Mouse (Mus musculus) 416B (cell line): Measurements from ENCODE around the gene Nnat.
"Not testable (repeated sequence)": the region's sequence is repeated elsewhere in the genome, so short reads cannot be mapped to it uniquely, and the experiment has no call there.

Experiments
- DNase-seq: peaks from one replicate; pipeline ENCODE4 v3.0.0; 2011; ENCODE audit warnings: low read depth

Nnat gene

DNA sequence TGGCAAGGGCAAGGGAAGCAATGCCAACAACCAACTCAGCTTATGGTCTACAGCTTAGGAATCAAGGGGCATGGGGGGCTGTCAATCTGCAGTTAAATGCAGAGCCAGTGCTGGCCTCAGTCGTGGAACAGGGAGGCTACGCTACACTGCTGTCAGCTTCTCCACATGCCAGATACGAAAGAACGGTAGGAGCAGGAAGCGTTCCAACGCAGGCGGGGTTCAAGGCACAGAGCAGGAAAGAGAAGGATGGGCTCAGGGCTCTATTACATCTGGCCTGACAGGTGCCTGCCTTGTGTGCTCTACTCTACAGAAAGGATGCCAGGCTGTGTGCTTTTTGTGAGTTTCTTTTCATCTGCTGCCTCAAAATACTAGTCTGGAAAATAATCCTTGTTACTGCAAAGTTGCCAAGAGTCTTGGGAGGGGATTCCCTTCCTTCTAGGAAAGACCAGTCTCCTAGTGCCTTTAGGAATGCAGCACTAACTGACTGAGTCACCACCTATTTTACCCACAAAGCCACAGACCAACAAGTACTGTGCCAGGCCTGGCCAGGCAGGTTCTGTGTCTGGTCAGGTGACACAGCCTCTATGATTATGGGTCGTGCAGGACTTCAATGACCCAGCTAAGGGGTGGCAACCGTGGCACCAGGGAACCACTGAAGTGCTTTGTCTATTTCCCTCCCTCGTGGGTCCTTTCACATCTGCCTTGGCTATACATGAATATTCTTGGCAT is 7.6 kb upstream of the Nnat start:
- DNase-seq = peak; percentile 60

GRCm38 (mm10) chr2:157556074-157556698 is 3.7 kb upstream of the Nnat start:
- no peak for DNase-seq

DNA sequence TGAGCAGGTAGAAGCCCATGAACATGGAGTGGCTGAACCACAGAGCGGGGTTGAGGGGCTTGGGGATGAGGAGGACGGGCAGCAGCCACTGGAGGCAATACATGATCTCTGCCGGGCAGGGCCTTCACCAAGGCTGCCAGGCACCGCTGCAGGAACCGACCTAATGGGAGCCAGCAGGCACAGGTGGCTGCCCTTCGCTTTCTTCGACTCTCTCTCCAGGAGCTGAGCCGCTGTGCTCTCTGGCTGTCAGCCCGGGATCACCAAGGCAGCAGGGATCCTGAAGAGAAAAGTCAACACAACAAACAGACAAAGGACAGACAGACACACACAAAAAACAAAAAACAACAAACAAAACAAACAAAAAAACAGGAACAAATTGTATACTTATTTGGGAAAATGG is 1.8 kb upstream of the Nnat start:
- DNase-seq = no peak

DNA sequence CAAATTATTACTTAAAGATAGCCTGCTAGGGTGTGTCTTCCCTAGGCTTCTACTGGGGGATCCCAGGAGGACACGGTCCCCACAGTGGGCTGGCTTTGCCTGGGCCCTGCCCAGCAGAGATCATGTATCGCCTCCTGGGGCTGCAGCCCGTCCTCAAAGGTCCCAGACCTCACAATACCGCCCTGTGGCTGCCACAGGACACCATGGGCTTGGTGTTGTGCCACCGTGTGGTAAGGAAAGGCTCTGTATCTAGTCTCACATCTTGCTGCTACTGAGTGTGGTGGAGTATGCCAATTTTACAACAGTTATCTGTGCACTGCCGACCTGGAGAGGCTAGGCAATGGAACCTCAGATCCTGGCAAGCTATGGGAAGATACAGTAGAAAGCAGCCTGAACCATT is 1.4 kb upstream of the Nnat start:
- DNase-seq = peak; percentile 57

- DNase-seq = no peak
These were observed 438 bp upstream of the Nnat start for GRCm38 (mm10) chr2:157559440-157559839.

- no peak for DNase-seq
These were observed 424 bp downstream of the Nnat start for GRCm38 (mm10) chr2:157560302-157560701.

DNA sequence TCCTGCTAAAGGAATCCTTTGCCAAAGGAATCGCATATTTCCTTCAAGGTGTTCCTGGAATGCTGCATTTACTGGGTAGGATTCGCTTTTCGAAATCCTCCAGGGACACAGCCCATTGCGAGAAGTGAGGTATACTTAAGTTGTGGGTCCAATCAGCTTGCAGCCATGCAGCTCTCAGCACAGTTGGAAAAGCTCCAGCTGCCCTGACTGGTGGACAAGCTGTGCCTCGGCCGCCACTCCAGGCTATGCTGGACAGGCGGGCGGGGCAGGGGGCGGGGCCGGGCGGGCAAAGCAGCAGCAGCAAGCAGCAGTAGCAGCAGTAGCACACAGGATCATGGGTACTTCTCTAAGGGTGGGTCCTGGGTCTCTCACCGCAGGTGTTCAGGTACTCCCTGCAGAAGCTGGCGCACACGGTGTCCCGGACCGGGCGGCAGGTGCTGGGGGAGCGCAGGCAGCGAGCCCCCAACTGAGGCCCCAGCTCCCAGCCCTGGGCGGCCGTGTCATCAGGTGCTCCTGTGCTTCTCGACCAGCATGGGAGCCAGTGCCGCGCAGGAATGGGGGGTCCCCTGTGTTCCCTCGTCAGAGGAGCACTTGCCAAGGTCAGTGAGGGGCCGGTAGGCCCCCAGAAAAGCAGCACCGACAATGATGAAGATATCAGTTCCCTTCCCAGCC is 1.4 kb downstream of the Nnat start:
- peak; percentile 26 for DNase-seq

- no peak for DNase-seq
These were observed 3.2 kb downstream of the Nnat start for GRCm38 (mm10) chr2:157563031-157563430.

- no peak for DNase-seq
These were observed 4.8 kb downstream of the Nnat start for GRCm38 (mm10) chr2:157564723-157565122.

- peak; percentile 22 for DNase-seq
These were observed 5.6 kb downstream of the Nnat start for GRCm38 (mm10) chr2:157565446-157565845.

- DNase-seq = no peak
These were observed 6.0 kb downstream of the Nnat start for GRCm38 (mm10) chr2:157565898-157566259.

- DNase-seq = peak; percentile 97
These were observed 6.5 kb downstream of the Nnat start for GRCm38 (mm10) chr2:157566260-157566952.

GRCm38 (mm10) chr2:157567235-157567961 is 7.5 kb downstream of the Nnat start:
- DNase-seq = peak; percentile 96

DNA sequence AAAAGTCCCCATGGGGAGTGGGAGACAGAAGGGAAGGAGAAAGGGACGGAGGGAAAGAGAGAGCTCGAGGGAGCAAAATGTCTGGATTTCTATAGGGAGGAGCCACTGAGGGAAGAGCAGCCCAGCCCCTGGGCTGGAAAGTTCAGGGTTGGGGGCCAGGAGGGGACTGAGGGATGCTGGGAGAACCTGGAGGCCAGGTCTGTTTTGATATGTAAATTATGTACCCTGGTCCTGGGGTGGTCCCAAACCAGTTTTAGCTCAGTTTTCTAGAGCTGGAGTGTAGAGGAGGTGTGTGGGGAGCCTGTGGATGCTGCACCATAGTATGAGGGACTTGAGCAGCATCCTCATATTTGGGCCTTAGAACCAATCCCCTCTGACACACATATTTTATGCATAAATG is 9.0 kb downstream of the Nnat start:
- no peak for DNase-seq

- DNase-seq = no peak
These were observed 10.1 kb downstream of the Nnat start for GRCm38 (mm10) chr2:157569796-157570485.

- peak; percentile 76 for DNase-seq
These were observed 11.4 kb downstream of the Nnat start, which contains the start of gene Blcap for GRCm38 (mm10) chr2:157571224-157571832. Blcap (minus strand) TSS chr2:157571274.

GRCm38 (mm10) chr2:157572786-157573185 is 12.9 kb downstream of the Nnat start:
- DNase-seq = no peak

DNA sequence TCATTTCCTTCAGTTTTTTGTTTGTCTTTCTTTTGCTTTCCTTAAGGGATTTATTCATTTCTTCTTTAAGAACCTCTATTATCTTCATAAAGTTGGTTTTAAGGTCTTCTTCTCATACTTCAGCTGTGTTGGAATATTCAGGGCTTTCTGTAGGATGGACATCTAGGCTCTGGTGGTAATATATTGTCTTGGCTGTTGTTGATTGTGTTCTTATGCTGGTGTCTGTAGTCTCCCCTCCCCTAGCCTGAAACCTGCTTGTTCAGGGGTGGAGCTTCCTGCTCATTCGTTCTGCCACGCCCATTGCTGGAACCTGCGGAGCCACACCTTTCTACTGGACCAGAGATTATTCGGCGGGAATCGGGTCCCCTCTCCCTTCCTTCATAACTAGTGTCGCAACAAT is 25.5 kb downstream of the Nnat start:
- not testable (repeated sequence) for DNase-seq

- DNase-seq = peak; percentile 90
These were observed 37.1 kb downstream of the Nnat start for GRCm38 (mm10) chr2:157596876-157597566.

DNA sequence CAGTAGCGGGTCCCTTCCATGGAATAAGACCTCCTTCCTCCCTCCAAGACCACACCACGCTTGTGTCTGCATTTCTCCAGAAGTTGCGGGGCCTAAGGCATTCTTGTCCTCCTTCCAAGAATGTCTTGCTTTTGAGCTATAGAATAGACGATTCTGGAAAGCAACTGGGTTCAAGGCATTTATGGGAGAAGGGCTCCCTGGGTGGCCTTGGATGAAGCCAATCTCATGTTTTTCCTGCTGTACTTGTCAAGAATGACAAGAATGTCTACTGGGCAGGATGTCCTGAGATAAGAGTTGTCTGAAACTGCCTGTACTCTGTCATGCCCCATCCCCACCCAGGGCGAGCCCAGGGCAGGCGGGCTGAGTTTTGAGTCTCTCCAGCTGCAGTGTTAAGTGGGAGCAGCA is 41.6 kb downstream of the Nnat start:
- DNase-seq = no peak
